Mouse (Mus musculus) colon, adult 2 months (tissue): ENCODE results near the gene Dbp. TPM values are rescaled to one million over a fixed set of nuclear protein-coding genes. Genes with fewer than 3 reads are reported as not detected.

Experiments used
- polyA plus RNA-seq: library from polyadenylated mRNA; depleted of rRNA; stranded (reverse); fragments of >200 nt; gene quantifications from 2 replicates; pipeline ENCODE4 v1.2.3, GENCODE M21; 2012; rRNA removed

Dbp gene
- 29.4 and 35.9 TPM in 2 replicates for polyA plus RNA-seq

DNA sequence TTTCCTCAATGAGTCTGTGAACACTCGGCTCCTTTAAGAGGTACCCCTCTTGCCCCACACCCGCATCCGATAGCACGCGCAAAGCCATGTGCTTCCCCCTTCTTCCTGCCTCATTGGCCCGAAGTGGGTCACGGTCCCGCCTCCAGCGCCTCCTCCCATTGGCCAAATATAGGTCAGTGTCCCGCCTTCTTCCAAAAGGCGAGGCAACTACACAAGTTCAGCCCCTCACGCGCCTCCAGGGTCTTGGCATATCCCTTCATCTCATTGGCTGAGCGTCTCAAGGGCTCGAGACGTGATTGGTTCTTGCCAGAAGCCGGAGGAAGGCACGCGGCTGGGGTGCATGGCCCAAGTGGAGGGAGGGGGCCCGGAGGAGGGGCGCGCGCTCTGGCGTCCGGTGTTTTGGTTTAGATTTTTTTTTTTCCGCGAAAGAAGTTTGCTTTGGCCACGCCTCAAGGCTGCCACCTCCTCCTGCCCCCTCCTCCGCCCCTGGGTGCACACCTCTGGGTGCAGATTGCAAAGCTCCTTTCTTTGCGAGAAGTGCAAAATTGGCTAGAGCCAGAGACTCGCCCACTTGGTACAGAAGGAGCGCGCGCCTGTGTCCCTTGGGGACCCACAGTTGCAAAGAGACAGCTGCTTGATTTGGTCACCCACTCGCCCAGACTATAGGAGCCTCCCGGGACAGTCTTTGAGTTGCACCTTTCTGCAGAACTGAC lies at the start of gene Dbp:
Dbp (plus strand) TSS at position 359 of the 713 bp plus-strand sequence.

DNA sequence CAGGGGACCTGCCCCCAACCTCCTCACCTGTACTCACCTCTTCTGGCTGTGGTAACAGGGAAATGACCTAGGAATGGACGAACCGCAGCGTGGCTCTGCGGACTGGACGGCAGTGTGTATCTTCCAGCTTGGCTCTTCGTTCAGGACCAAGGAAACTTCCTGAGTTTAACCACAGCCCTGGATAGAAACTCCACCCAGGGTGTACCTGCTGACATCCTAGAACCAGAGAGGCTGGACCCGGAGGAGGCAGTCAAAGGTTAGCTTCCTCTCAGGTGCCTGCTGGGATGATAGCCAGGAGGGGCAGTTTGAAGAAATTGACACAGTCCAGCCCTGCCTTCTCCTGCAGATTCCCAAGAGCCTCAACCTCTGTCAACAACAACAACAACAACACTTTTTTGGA lies 38.7 kb upstream of the Dbp start, which contains the start of gene Fut2:
Fut2 (minus strand) TSS at position 234 of the 400 bp plus-strand sequence.

DNA sequence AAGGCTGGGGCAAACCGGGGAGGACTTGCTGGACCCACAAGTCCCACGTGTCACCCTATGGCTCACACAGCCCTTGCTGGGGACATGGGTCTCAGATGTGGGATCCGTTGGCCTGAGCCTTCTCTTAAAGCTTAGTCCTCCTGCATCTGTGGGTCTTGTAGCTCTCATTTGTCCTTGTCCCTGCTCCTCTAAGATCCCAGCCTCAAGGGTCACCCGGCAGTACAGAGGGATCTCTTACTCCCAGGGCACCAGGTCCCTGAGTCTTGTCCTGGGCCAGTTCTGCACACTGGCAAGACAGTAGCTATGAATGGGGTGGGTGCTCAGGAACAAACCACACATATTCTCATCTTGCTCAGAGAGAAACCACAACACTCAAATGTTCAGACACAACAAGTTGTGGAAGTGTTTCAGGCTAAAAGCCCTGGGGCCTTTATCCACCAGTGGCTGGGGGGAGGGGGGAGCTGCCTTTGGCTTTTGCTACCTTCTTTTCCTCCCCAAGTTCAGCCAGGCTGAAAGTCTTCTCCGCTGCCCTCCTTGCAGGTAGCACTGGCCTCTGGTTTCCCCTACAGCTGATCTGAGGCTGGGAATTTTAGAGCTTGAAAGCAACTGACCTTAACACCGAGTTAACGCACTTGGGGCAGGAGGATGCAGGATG lies 21.4 kb upstream of the Dbp start, which contains the start of gene Ntn5:
Ntn5 (plus strand) TSS at position 627 of the 655 bp plus-strand sequence.

DNA sequence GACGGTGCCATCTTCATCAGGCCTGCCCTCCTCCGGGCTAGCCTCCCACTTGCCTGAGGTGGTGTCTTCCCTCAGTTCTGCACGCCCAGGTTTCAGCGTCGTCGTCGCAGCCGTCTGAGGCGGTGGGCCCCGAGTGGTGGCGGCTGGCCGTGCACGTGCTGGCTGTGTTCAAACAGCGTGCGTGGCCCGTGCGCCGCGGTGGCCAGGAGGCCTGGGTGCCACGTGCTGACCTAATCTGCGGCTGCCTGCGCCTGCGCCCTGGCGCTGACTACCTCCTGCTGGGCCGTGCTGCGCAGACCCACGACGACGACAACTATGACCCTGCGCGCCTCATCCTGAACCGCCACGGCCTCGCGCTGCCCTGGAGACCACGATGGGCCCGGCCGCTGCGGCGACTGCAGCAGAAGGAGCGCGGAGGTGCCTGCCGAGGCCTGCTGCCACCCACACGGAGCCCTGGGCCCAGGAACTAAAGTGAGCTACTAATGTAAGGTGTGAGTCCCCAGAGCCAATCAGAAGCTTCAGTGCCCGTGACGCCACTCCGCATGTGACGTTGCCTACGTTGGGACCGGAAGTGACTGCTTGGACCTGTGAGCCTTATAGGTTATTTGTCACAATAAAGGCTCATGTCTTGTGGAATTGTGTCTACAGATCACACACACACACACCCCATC lies 10.8 kb upstream of the Dbp start, which contains the start of gene Sec1:
Sec1 (minus strand) TSS at position 482 of the 671 bp plus-strand sequence.

DNA sequence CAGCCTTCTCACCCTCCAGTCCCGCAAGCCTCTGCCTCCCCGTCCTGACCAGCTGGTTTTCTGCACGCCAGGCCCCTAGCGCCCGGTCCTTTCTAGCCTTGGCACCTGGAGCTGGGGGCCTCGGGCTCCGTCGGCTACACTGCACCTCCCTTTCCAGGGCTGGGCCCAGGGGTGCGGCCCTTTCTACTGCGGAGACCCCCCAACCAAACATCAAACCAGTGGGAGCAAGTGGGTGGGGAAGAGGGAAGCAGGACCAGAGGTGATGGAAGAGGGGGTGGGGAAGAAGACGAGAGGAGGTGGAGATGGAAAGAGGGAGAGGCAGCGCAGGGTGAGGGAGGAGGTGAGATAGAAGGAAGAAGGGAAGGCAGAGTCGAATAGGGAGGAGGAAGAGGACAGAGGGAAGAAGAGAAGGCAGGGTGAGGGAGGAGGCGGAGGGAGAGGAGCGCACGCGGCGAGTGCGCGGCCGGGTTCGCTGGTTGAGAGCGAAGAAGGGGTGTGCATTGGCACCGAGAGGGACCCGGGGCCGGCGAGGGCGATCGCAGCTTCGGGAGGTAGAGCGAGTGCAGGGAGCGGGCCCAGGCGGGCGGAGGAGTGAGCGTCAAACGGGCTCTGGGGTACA lies 5.3 kb upstream of the Dbp start, which contains the start of gene Car11:
Car11 (plus strand) TSS at position 321 of the 619 bp plus-strand sequence.

DNA sequence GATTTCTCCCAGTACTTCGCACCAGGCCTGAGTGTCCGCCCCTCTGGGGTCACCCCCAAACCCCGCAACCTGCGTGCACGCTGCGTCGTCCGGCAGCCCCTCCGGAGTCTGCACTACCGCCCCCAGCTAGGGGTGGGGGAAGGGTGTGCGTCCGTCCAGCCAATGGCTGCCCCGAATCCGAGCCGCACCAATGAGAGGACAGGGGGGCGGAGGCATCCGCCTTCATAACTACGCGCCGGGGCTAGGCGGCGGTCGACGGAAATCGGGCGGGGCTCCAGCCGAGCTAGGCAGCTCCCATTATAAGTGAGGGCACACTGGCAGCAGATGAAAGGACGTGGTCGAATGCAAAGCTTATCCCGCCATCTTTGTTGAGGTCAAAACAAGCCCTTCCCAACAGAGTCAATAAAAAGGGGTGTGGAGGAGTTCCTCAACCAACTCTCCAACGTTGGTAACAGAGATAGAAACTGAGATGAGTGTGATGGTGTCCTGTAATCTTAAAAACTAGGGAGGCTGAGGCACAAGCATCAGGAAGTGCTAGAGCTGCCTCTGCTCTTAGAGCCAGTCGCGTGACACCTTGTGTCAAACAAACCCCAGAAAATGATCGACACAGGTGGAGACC lies 10.3 kb downstream of the Dbp start, which contains the start of gene Rpl18:
Rpl18 (plus strand) TSS at position 368 of the 619 bp plus-strand sequence.

DNA sequence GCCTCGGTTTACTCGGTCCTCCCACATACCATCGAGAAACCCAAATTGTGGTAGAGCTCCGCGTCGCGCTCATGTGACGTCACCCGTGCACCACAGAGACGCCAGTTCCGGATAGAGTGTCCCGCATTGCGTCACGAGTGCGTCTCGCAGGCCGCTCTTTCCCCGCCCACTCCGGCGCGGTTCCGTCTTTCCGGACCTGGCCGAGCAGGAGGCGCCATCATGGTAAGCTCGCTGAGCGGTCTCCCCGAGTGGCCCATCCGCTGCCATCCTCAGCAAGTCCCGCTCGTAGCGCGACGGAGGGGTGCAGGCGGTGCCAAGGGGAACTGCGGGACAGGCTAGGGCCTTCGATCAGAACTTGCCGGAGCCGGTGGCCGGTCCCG lies 13.0 kb downstream of the Dbp start, which contains the start of gene Sphk2:
Sphk2 (minus strand) TSS at position 85 of the 380 bp plus-strand sequence.

DNA sequence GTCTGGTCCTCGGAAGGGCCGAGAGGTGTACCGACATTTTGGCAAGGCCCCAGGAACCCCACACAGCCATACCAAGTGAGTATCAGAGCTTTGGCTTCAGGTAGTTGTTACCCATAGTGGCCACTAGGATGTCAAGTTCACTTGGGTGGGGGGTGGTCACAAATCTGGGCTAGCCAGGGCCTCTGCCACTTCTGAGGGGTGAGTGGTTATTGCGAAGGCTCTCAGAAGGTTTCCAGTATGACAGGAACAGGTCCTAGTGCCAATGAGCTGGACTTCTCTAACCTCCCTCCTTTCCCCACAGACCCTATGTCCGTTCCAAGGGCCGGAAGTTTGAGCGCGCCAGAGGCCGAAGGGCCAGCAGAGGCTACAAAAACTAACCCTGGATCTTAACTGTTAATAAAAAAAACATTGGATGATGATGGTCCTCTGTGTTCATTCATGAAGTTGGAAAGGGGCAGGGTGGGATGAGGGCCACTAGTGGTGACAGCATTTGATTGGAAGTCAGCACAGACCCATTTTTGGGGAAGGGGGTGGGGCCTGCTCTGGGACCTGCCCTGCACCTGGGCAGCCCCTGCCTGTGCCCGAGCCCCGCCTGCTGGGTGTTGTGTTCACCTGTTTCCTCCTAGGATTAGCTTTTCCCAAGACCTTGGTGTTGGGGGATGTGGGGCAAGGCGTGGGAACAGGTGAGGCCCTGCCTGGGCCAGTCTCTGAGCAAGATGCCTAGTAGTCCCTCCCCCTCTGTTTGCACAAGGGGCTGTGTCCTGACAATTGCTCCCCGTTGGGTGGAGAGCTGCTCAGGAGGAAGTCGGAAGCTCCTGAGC lies 15.7 kb downstream of the Dbp start, which contains the start of gene Fam83e:
Fam83e (plus strand) TSS at position 800 of the 821 bp plus-strand sequence.

DNA sequence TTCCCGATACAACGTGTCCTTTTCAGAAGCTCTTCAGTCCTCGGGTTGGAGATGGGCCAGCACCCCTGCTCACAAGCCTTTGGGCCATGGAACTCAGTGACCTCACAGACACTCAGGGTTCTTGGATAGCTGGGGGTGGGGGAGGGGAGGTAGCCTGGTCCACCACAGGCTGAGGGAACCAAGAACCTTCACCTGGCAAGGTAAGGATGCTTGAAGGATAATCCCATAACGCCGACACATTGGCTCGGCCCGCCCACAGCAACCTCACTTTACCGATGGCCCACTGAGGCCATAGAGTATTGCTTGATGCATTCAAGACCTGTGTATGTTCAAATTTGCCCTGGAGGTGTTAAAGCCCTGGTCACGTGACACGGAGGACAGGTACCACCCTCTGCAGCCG lies 20.8 kb downstream of the Dbp start, which contains the start of gene Spaca4:
Spaca4 (minus strand) TSS at position 101 of the 400 bp plus-strand sequence.

Other genes starting within 250 kb of the Dbp start
- 2,990 and 3,309 TPM in 2 replicates for gene Ftl1, start 245.2 kb upstream of the Dbp start, polyA plus RNA-seq
- 109 and 142 TPM in 2 replicates for gene Bax, start 238.2 kb upstream of the Dbp start, polyA plus RNA-seq
- gene Tulp2, start 223.2 kb upstream of the Dbp start, polyA plus RNA-seq, result 0.12 and 0.19 TPM in 2 replicates
- 0.57 TPM in 1 of 2 replicates, not detected in the other for gene Gm45808, start 218.3 kb upstream of the Dbp start, polyA plus RNA-seq
- gene Dhdh, start 216.3 kb upstream of the Dbp start, polyA plus RNA-seq, result 0.93 and 0.98 TPM in 2 replicates
- gene Nucb1, start 194.7 kb upstream of the Dbp start, polyA plus RNA-seq, result 833 and 896 TPM in 2 replicates
- gene Ppp1r15a, start 178.8 kb upstream of the Dbp start, polyA plus RNA-seq, result 27.9 and 31.0 TPM in 2 replicates
- gene Plekha4, start 178.8 kb upstream of the Dbp start, polyA plus RNA-seq, result 9.0 and 9.3 TPM in 2 replicates
- 4.5 and 7.4 TPM in 2 replicates for gene Hsd17b14, start 150.2 kb upstream of the Dbp start, polyA plus RNA-seq
- 55.8 and 58.0 TPM in 2 replicates for gene Bcat2, start 134.9 kb upstream of the Dbp start, polyA plus RNA-seq
- gene Fgf21, start 89.6 kb upstream of the Dbp start, polyA plus RNA-seq, result 0.16 and 0.57 TPM in 2 replicates
- gene Fut1, start 87.8 kb upstream of the Dbp start, polyA plus RNA-seq, result 1.8 and 2.4 TPM in 2 replicates
- 0.23 and 0.32 TPM in 2 replicates for gene Izumo1, start 83.3 kb upstream of the Dbp start, polyA plus RNA-seq
- 8.1 and 12.7 TPM in 2 replicates for gene Rasip1, start 77.6 kb upstream of the Dbp start, polyA plus RNA-seq
- 1.3 and 2.5 TPM in 2 replicates for gene Mamstr, start 65.1 kb upstream of the Dbp start, polyA plus RNA-seq
- 145 and 187 TPM in 2 replicates for gene Fut2, start 38.7 kb upstream of the Dbp start, polyA plus RNA-seq
- gene Ntn5, start 21.1 kb upstream of the Dbp start, polyA plus RNA-seq, result 5.1 and 17.7 TPM in 2 replicates
- 0.63 and 0.67 TPM in 2 replicates for gene Sec1, start 10.7 kb upstream of the Dbp start, polyA plus RNA-seq
- gene Car11, start 5.2 kb upstream of the Dbp start, polyA plus RNA-seq, result 9.5 and 19.2 TPM in 2 replicates
- gene Rpl18, start 10.4 kb downstream of the Dbp start, polyA plus RNA-seq, result 2,262 and 2,660 TPM in 2 replicates
- gene Sphk2, start 12.9 kb downstream of the Dbp start, polyA plus RNA-seq, result 113 and 134 TPM in 2 replicates
- gene Fam83e, start 16.1 kb downstream of the Dbp start, polyA plus RNA-seq, result 572 and 657 TPM in 2 replicates
- gene Spaca4, start 20.7 kb downstream of the Dbp start, polyA plus RNA-seq, result 0.24 and 0.36 TPM in 2 replicates
- gene Lmtk3, start 78.7 kb downstream of the Dbp start, polyA plus RNA-seq, result 5.0 and 6.1 TPM in 2 replicates
- gene Sult2b1, start 79.6 kb downstream of the Dbp start, polyA plus RNA-seq, result 36.4 and 39.2 TPM in 2 replicates
- gene Cyth2, start 109.5 kb downstream of the Dbp start, polyA plus RNA-seq, result 58.1 and 61.0 TPM in 2 replicates
- gene Kcnj14, start 119.7 kb downstream of the Dbp start, polyA plus RNA-seq, result 0.20 and 0.43 TPM in 2 replicates
- 10.6 and 12.5 TPM in 2 replicates for gene Grwd1, start 125.9 kb downstream of the Dbp start, polyA plus RNA-seq
- gene Kdelr1, start 167.7 kb downstream of the Dbp start, polyA plus RNA-seq, result 211 and 311 TPM in 2 replicates
- gene Grin2d, start 173.3 kb downstream of the Dbp start, polyA plus RNA-seq, result 5.3 and 8.1 TPM in 2 replicates
- 0.30 and 0.32 TPM in 2 replicates for gene Syngr4, start 191.6 kb downstream of the Dbp start, polyA plus RNA-seq
- 53.2 and 56.2 TPM in 2 replicates for gene Tmem143, start 191.9 kb downstream of the Dbp start, polyA plus RNA-seq
- 123 and 152 TPM in 2 replicates for gene Emp3, start 216.3 kb downstream of the Dbp start, polyA plus RNA-seq
- 5.0 and 8.4 TPM in 2 replicates for gene Ccdc114, start 219.0 kb downstream of the Dbp start, polyA plus RNA-seq